Mouse (Mus musculus) forebrain, embryonic 16.5 days (tissue): Measurements from ENCODE around the gene Col7a1. TPM values are rescaled to one million over a fixed set of nuclear protein-coding genes. Genes with fewer than 3 reads are reported as not detected.

Source experiments
- ATAC-seq: fragments of 200-750 bp; cut with Nextera tagmentation; 2 replicates; pipeline ENCODE4 v1.8.0; 2017; ENCODE audit warnings: mild to moderate bottlenecking, moderate library complexity
- H3K27ac ChIP-seq: fragments of 300-500 bp; sonication (generic); 2 replicates; pipeline ENCODE4 v1.5.1; 2014; ENCODE audit warnings: low read length, control low read depth
- H3K27me3 ChIP-seq: fragments of 300-500 bp; sonication (generic); replicated peaks from 2 replicates; pipeline ENCODE4 v1.6.1; 2014; ENCODE audit warnings: low read length; ENCODE audit not compliant: control insufficient read depth, insufficient read depth
- H3K36me3 ChIP-seq: fragments of 300-500 bp; sonication (generic); 2 replicates; pipeline ENCODE4 v1.6.1; 2014; ENCODE audit not compliant: control insufficient read depth, insufficient read depth
- H3K4me1 ChIP-seq: fragments of 300-500 bp; sonication (generic); replicated peaks from 2 replicates; pipeline ENCODE4 v1.6.1; 2014; ENCODE audit warnings: low read length; ENCODE audit not compliant: control insufficient read depth, insufficient read depth
- H3K4me2 ChIP-seq: fragments of 300-500 bp; sonication (generic); 2 replicates; pipeline ENCODE4 v1.6.1; 2014; ENCODE audit warnings: mild to moderate bottlenecking, low read length, control low read depth
- H3K4me3 ChIP-seq: fragments of 300-500 bp; sonication (generic); replicated peaks from 2 replicates; pipeline ENCODE4 v1.5.1; 2014; ENCODE audit warnings: mild to moderate bottlenecking, low read length, control low read depth
- H3K9ac ChIP-seq: fragments of 300-500 bp; sonication (generic); replicated peaks from 2 replicates; pipeline ENCODE4 v1.6.1; 2014; ENCODE audit warnings: low read depth, low read length, control low read depth
- H3K9me3 ChIP-seq: fragments of 300-500 bp; sonication (generic); 2 replicates; pipeline ENCODE4 v1.6.1; 2016; ENCODE audit warnings: low read length; ENCODE audit not compliant: control insufficient read depth
- WGBS: fragments of 180-500 bp; shearing (Covaris S2); extraction: QIAGEN DNeasy Blood & Tissue Kit; methylation state at CpG from one replicate; pipeline ENCODE4 v1.1.7; 2014; 5-methylcytosine and 5-hydroxymethylcytosine counted together
- polyA plus RNA-seq: library from polyadenylated mRNA; unstranded; fragments of >200 nt; fragmentation: Nextera tagmentation; extraction: Ambion mirVana; gene quantifications from 2 replicates; pipeline ENCODE4 v1.2.1, GENCODE M21; 2015

Gene Col7a1
- polyA plus RNA-seq, 1 experiment from 2014 or later = 1.5 TPM

- Histone ChIP-seq H3K4me1 (no peaks in the 10 kb centered on the region; the same call in 1 of the 2 replicates), H3K9me3 (no peaks in the 10 kb centered on the region), H3K36me3 (peaks cover 59% of the 10 kb centered on the region), H3K27ac (no peak overlapping the region), H3K4me3 (no peak overlapping the region), H3K4me2 (no peak overlapping the region), H3K9ac (no peak overlapping the region), H3K27me3 (no peaks in the 10 kb centered on the region)
- WGBS = 87% methylated on average over 9 of the region's 9 CpGs
- no peak for ATAC-seq
Observed at GRCm38 (mm10) chr9:108945111-108945510, 8.3 kb upstream of the Col7a1 start.

DNA sequence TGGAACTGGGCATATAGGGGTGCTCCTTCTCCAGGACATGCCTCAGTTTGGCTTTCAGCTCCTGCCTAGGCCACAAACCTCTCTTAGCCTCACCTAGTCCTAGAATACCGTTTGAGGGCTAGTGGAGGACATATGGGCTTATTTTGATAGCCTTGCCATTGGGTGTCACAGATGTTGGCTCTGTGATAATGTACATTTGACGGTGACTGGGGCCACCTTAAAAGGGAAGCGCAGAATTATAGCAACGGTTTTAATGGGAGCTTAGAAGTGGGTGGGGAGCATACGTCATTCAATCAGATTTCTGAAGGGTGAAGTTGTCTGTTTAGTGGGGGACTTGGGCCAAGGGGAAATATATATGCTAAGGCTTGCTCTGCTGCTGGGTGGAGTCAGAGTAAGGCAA lies 7.8 kb upstream of the Col7a1 start:
- peaks cover 63% of the 10 kb centered on the region for H3K36me3 ChIP-seq
- H3K9me3 ChIP-seq = no peaks in the 10 kb centered on the region
- H3K27me3 ChIP-seq = no peaks in the 10 kb centered on the region
- no peaks in the 10 kb centered on the region; the same call in 1 of the 2 replicates for H3K4me1 ChIP-seq
- no peak overlapping the region for H3K4me3 ChIP-seq
- no peak for ATAC-seq
- H3K4me2 ChIP-seq = no peak overlapping the region
- WGBS = 89% methylated on average over 5 of the region's 5 CpGs
- no peak overlapping the region for H3K27ac ChIP-seq
- H3K9ac ChIP-seq = no peak overlapping the region

- peaks cover 44% of the 10 kb centered on the region for H3K36me3 ChIP-seq
- H3K27ac ChIP-seq = no peak overlapping the region
- no peaks in the 10 kb centered on the region for H3K9me3 ChIP-seq
- no peak overlapping the region for H3K4me3 ChIP-seq
- no peak overlapping the region for H3K4me2 ChIP-seq
- H3K27me3 ChIP-seq = peaks cover 20% of the 10 kb centered on the region
- WGBS = 91% methylated on average over 13 of the region's 13 CpGs
- no peaks in the 10 kb centered on the region for H3K4me1 ChIP-seq
- no peak for ATAC-seq
- no peak overlapping the region for H3K9ac ChIP-seq
Observed at GRCm38 (mm10) chr9:108949231-108949966, 4.0 kb upstream of the Col7a1 start.

DNA sequence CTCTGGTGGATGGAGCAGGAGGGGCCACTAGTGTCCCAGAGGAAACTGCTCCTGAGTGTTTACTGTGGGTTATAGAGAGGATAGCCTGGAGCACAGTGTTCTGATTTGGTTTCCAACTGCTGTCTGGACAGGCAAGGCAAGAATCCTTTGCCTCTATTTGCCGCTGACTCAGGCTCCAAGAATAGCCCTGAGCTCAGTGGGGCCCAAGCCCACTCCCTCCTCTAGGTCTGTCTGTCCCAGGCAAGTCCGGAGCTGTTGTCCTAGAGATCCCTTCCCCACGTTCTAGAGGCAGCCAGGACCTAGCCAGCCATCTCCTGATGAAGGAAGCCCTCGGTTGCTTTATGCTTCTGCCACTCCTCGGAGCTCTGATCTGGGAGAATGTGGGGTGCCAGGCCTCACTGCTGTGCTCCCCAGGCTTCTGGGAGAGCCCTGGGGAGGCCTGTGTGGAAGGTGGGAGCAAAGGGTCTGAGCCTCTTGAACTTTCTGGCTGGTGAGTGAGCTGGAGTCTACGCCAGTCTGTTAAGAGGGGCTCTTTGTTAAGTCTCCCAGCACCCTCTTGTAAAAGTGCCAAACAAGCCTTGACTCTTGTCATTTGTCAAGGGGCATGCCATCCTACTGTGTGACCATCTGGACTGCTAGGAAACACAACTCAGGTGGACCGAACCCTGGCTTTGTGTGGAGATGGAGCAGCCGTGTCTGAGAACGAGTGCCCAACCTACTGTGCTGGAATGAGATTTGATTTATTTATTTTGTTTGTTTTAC lies 3.2 kb upstream of the Col7a1 start:
- Histone ChIP-seq H3K4me1 (no peaks in the 10 kb centered on the region), H3K27ac (no peak overlapping the region)

DNA sequence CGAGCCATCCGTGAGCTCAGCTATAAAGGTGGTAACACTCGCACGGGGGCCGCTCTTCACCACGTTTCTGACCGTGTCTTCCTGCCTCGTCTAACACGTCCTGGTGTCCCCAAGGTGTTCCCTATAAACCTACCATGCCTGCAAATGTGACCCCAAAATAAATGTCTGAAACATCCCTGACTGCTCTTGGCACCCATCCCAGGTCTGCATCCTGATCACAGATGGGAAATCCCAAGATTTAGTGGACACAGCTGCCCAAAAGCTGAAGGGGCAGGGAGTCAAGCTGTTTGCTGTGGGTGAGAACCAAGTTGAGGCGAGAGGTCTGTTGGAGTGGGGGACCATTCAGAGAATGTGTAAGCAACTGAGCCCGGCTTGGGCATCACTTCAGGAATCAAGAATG lies 1.9 kb downstream of the Col7a1 start:
- no peaks in the 10 kb centered on the region for H3K4me1 ChIP-seq
- no peak overlapping the region for H3K4me3 ChIP-seq
- no peak overlapping the region for H3K9ac ChIP-seq
- H3K27ac ChIP-seq = no peak overlapping the region
- WGBS = 93% methylated on average over 11 of the region's 11 CpGs
- peaks cover 3% of the 10 kb centered on the region for H3K36me3 ChIP-seq
- ATAC-seq = no peak
- no peak overlapping the region for H3K4me2 ChIP-seq
- no peaks in the 10 kb centered on the region for H3K9me3 ChIP-seq
- H3K27me3 ChIP-seq = peaks cover 21% of the 10 kb centered on the region

More for the DNA sequence above, 3.2 kb upstream of the Col7a1 start:
- Histone ChIP-seq H3K4me3 (no peak overlapping the region), H3K4me2 (no peak overlapping the region), H3K9ac (no peak overlapping the region), H3K27me3 (peaks cover 21% of the 10 kb centered on the region), H3K36me3 (peaks cover 37% of the 10 kb centered on the region), H3K9me3 (no peaks in the 10 kb centered on the region)
- ATAC-seq = no peak
- 90% methylated on average over 9 of the region's 9 CpGs for WGBS

DNA sequence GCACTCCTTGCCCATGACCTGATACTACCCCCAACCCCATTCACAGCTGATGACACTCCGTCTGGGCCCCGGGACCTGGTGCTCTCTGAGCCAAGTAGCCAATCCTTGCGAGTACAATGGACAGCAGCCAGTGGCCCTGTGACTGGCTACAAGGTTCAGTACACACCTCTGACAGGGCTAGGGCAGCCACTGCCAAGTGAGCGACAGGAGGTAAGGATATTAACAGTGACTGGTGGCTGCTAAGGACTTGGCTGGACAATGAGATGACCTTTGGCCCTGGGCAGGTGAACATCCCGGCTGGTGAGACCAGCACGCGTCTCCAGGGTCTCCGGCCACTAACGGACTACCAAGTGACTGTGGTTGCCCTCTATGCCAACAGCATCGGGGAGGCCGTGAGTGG lies 2.5 kb downstream of the Col7a1 start:
- ATAC-seq = no peak
- no peak overlapping the region for H3K4me3 ChIP-seq
- H3K36me3 ChIP-seq = no peaks in the 10 kb centered on the region
- no peaks in the 10 kb centered on the region for H3K9me3 ChIP-seq
- peaks cover 21% of the 10 kb centered on the region for H3K27me3 ChIP-seq
- H3K4me2 ChIP-seq = no peak overlapping the region
- WGBS = 92% methylated on average over 11 of the region's 11 CpGs
- H3K4me1 ChIP-seq = no peaks in the 10 kb centered on the region
- no peak overlapping the region for H3K9ac ChIP-seq
- no peak overlapping the region for H3K27ac ChIP-seq

GRCm38 (mm10) chr9:108963577-108963976 lies 10.2 kb downstream of the Col7a1 start:
- Histone ChIP-seq H3K4me2 (no peak overlapping the region), H3K36me3 (no peaks in the 10 kb centered on the region), H3K4me3 (no peak overlapping the region), H3K9me3 (no peaks in the 10 kb centered on the region), H3K27ac (no peak overlapping the region), H3K27me3 (no peaks in the 10 kb centered on the region), H3K4me1 (no peaks in the 10 kb centered on the region), H3K9ac (no peak overlapping the region)
- WGBS = 81% methylated on average over 3 of the region's 3 CpGs
- no peak for ATAC-seq

- no peak overlapping the region for H3K9ac ChIP-seq
- no peaks in the 10 kb centered on the region for H3K27me3 ChIP-seq
- 88% methylated on average over 6 of the region's 6 CpGs for WGBS
- H3K4me3 ChIP-seq = no peak overlapping the region
- H3K4me1 ChIP-seq = no peaks in the 10 kb centered on the region
- no peak overlapping the region for H3K4me2 ChIP-seq
- no peak overlapping the region for H3K27ac ChIP-seq
- ATAC-seq = no peak
- no peaks in the 10 kb centered on the region for H3K9me3 ChIP-seq
- H3K36me3 ChIP-seq = no peaks in the 10 kb centered on the region
Observed at GRCm38 (mm10) chr9:108964338-108964737, 11.0 kb downstream of the Col7a1 start.

- H3K4me2 ChIP-seq = no peak overlapping the region
- ATAC-seq = no peak
- H3K27me3 ChIP-seq = no peaks in the 10 kb centered on the region
- H3K4me3 ChIP-seq = no peak overlapping the region
- WGBS = 80% methylated on average over 8 of the region's 8 CpGs
- no peak overlapping the region for H3K27ac ChIP-seq
- no peak overlapping the region for H3K9ac ChIP-seq
- no peaks in the 10 kb centered on the region for H3K36me3 ChIP-seq
- no peaks in the 10 kb centered on the region for H3K9me3 ChIP-seq
- H3K4me1 ChIP-seq = no peaks in the 10 kb centered on the region
Observed at GRCm38 (mm10) chr9:108970623-108971022, 17.2 kb downstream of the Col7a1 start.
